Mouse (Mus musculus) ES-Bruce4 (cell line): Measurements from ENCODE around the gene Pnpla5. TPM values are rescaled to one million over a fixed set of nuclear protein-coding genes. Genes with fewer than 3 reads are reported as not detected.

Experiments used
- H3K27ac ChIP-seq: 2 replicates; pipeline ENCODE4 v1.5.1; 2012; ENCODE audit warnings: low read length, inconsistent platforms; ENCODE audit not compliant: insufficient read depth
- H3K27me3 ChIP-seq: 2 replicates; pipeline ENCODE4 v1.6.1; 2012; ENCODE audit warnings: mild to moderate bottlenecking, low read length, inconsistent platforms; ENCODE audit not compliant: control insufficient read depth, poor library complexity, insufficient read depth, severe bottlenecking
- H3K36me3 ChIP-seq: 2 replicates; pipeline ENCODE4 v1.6.1; 2012; ENCODE audit warnings: inconsistent platforms, mild to moderate bottlenecking, low read length, moderate library complexity; ENCODE audit not compliant: control insufficient read depth, poor library complexity, insufficient read depth, severe bottlenecking
- H3K4me1 ChIP-seq: one replicate; pipeline ENCODE4 v1.8.1; 2011; ENCODE audit warnings: low read length; ENCODE audit not compliant: control insufficient read depth, insufficient read depth
- H3K4me3 ChIP-seq: 2 replicates; pipeline ENCODE4 v1.5.1; 2011; ENCODE audit warnings: low read depth, mild to moderate bottlenecking, low read length
- H3K9ac ChIP-seq: 2 replicates; pipeline ENCODE4 v1.6.1; 2012; ENCODE audit warnings: low read depth, mild to moderate bottlenecking, inconsistent platforms; ENCODE audit not compliant: poor library complexity, severe bottlenecking
- H3K9me3 ChIP-seq: replicated peaks from 2 replicates; pipeline ENCODE4 v1.6.1; 2012; ENCODE audit warnings: mild to moderate bottlenecking, low read length, inconsistent platforms; ENCODE audit not compliant: control insufficient read depth, poor library complexity, insufficient read depth, severe bottlenecking
- CTCF ChIP-seq: IDR thresholded peaks from one replicate; pipeline ENCODE4 v1.8.1; 2011; ENCODE audit warnings: low read depth, low read length
- EP300 ChIP-seq: IDR thresholded peaks from 2 replicates; pipeline ENCODE4 v1.6.1; 2011; ENCODE audit warnings: low read depth, low read length; ENCODE audit not compliant: insufficient read depth
- POLR2A ChIP-seq: IDR thresholded peaks from one replicate; pipeline ENCODE4 v1.8.1; 2011; ENCODE audit warnings: low read length; ENCODE audit not compliant: insufficient read depth
- polyA plus RNA-seq: library from polyadenylated mRNA; stranded (reverse); fragments of >200 nt; gene quantifications from 2 replicates; pipeline ENCODE4 v1.2.4, GENCODE M21; 2011; ENCODE audit warnings: low read depth; ENCODE audit not compliant: missing spikeins, insufficient read depth, insufficient read length

Pnpla5 gene
- polyA plus RNA-seq = not detected in 2 replicates

DNA sequence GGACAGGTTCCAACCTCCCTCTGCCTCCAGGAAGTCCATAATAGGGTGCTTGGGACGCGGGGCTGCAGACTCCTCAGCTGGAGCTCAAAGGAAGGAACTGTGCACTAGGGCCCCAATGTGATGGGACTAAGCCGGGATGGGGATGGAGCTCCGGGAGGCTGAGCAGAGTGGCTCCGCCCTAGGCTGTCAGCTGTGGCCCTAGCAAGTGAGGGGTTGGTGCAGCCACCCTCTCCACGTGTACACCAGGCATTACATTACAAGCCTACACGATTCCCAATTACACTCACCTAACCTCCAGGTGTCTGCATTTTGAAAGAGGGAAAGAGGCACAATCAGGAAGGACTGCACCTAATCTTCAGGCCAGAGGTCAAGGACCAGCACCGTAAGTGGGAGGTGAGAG is at the start of gene Pnpla5:
Pnpla5 (minus strand) TSS at position 101 of the 400 bp plus-strand sequence.
- Histone ChIP-seq H3K36me3 (no peaks in the 10 kb centered on the region), H3K27me3 (no peaks in the 10 kb centered on the region), H3K9me3 (no peaks in the 10 kb centered on the region), H3K4me1 (no peaks in the 10 kb centered on the region), H3K4me3 (no peak within 1 kb of the TSS), H3K9ac (no peak within 1 kb of the TSS), H3K27ac (no peak within 1 kb of the TSS)
- TF ChIP-seq POLR2A (no peak), CTCF (no peak), EP300 (no peak)

DNA sequence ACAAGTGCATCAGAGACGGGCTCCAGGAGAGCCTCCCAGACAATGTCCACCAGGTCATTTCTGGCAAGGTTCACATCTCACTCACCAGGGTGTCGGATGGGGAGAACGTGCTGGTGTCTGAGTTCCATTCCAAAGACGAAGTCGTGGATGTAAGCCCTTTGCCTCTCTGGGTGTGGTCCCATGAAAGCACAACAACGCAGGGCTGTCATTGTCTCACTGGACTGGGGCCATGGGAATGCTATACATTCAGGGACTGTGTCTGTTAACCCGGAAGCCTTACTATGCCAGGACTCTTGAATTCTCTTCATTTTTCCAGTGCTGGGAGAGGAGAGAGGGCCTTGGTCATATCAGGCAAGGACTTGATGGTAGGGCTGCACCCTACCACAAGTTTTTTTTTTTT is 48.2 kb upstream of the Pnpla5 start:
- Histone ChIP-seq H3K4me3 (no peak overlapping the region), H3K27ac (no peak overlapping the region), H3K27me3 (no peaks in the 10 kb centered on the region), H3K9ac (no peak overlapping the region), H3K36me3 (no peaks in the 10 kb centered on the region), H3K9me3 (no peaks in the 10 kb centered on the region), H3K4me1 (peaks cover 2% of the 10 kb centered on the region)
- TF ChIP-seq EP300 (no peak), CTCF (no peak), POLR2A (no peak)

DNA sequence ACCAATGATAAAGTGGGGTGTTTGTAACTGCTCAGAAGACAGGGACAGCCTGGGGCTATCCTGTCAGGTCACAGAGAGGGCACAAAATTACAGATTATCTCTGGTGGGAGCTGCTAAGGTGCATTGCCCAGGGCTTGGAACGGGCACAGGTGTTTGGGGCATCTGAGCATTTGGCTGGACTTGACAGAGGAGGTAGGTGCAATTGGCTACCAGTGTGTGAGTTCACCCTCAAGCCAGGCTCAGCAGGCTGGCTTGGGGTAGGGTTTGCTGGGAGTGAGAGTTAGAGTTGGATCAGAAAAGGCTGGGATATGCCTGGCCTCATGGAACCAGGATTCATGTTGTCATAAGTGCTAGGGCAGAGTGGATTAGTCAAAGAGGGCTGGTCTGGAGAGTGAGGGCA is 46.5 kb upstream of the Pnpla5 start:
- H3K36me3 ChIP-seq = no peaks in the 10 kb centered on the region
- no peak overlapping the region for H3K9ac ChIP-seq
- peaks cover 2% of the 10 kb centered on the region for H3K4me1 ChIP-seq
- no peaks in the 10 kb centered on the region for H3K27me3 ChIP-seq
- H3K9me3 ChIP-seq = no peaks in the 10 kb centered on the region
- TF ChIP-seq EP300 (no peak), CTCF (no peak), POLR2A (no peak)
- H3K27ac ChIP-seq = no peak overlapping the region
- no peak overlapping the region for H3K4me3 ChIP-seq

DNA sequence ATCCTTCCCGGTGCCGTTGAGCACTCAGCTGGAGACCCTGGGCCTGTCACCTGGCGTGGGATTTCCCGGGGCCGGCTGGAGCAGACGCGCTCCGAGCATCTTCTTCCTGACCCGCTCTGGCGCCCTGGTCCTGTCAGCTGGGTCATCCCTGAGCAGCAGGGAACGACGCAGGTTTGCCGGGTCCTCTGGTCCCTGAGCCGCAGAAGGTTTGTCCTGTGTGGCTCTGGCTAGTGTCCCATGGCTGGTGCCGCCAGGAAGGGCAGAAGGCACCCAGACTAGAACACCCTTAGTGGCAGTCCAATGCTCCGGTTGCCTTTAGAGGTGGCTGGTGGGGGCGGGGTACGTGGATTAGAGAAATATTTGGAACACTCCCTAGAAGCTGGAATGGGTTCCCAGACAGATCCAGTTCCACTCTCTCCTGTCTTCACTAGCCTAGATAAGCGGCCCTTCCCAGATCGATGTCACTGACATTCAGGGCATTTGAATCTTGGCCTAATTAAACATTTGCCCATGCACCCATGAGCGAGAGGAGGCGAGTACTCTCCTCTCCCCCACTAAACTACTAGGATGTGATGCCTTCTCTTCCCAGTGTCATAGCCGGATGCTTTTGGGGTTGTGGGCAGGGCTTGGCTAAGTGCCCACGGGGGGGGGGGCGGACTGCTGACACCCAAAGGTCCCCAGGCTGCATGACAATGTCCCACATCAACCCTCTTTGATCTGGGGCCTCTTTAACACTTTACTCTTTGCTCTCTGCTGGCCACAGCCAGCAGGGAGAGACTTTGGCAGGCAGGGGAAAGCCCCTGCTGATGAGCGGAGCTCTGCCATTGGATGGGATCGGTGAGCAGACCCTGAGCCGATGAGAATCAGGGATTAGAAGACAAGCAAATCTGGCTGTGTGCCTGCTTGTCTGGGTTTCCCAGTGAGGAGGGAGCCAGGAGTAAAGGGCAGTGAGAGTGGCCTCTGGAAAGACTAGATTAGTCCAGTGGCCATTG is 45.5 kb upstream of the Pnpla5 start:
- Histone ChIP-seq H3K9ac (peak overlapping the region; percentile 41), H3K36me3 (no peaks in the 10 kb centered on the region), H3K9me3 (no peaks in the 10 kb centered on the region), H3K4me1 (peaks cover 2% of the 10 kb centered on the region), H3K27me3 (no peaks in the 10 kb centered on the region), H3K4me3 (peak overlapping the region; percentile 70), H3K27ac (no peak overlapping the region)
- TF ChIP-seq CTCF (no peak), EP300 (no peak), POLR2A (no peak)

DNA sequence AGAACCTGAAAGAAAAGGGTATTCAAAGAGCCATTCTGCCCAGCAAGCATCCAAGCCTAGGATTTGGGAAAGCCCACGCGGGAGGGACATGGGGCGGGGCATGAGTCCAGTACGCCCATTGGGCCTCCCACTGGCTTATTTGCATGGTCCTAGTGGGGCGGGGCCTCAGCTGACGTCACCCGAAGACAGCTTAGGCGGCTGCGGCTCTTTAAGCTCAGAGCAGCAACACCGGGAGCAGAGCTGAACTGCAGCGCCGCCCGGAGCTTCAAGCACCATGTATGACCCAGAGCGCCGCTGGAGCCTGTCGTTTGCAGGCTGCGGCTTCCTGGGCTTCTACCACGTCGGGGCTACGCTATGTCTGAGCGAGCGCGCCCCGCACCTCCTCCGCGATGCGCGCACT is 44.6 kb upstream of the Pnpla5 start, which contains the start of gene Pnpla3:
Pnpla3 (plus strand) TSS at position 238 of the 400 bp plus-strand sequence.
- Histone ChIP-seq H3K9me3 (no peaks in the 10 kb centered on the region), H3K9ac (peak within 1 kb of the TSS; percentile 41), H3K4me3 (peak within 1 kb of the TSS; percentile 70), H3K27ac (no peak within 1 kb of the TSS), H3K27me3 (no peaks in the 10 kb centered on the region), H3K36me3 (no peaks in the 10 kb centered on the region), H3K4me1 (peaks cover 2% of the 10 kb centered on the region)
- TF ChIP-seq CTCF (peak; percentile 17), EP300 (no peak), POLR2A (peak; percentile 58)

DNA sequence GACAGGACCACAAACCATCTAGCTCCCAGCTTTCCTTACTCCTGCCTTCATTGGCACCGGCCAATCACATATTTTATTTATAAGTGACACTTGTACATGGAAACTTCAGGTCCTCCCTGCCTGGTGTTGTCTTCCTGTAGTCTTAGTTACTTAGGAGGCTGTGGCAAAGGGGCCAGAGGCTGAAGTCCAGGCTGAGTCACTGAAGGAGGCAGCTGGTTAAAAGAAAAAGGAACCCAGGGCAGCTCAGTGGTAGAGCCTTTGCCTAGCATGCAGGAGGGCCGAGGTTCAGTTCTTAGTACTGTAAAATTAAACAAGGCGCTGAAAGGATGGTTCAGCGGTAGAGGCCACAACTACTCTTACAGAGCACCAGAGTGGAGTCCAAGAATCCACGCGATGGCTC is 43.8 kb upstream of the Pnpla5 start:
- peaks cover 2% of the 10 kb centered on the region for H3K4me1 ChIP-seq
- H3K9me3 ChIP-seq = no peaks in the 10 kb centered on the region
- no peak overlapping the region for H3K27ac ChIP-seq
- no peaks in the 10 kb centered on the region for H3K27me3 ChIP-seq
- H3K4me3 ChIP-seq = no peak overlapping the region
- no peak overlapping the region for H3K9ac ChIP-seq
- no peaks in the 10 kb centered on the region for H3K36me3 ChIP-seq
- no peak for TF ChIP-seq POLR2A
- TF ChIP-seq CTCF = no peak
- TF ChIP-seq EP300 = no peak
